Mouse (Mus musculus) liver, embryonic 14.5 days (tissue): ENCODE results near the gene Rictor. TPM values are rescaled to one million over a fixed set of nuclear protein-coding genes. Genes with fewer than 3 reads are reported as not detected.

Experiments used
- ATAC-seq: fragments of 200-750 bp; cut with Nextera tagmentation; 2 replicates; pipeline ENCODE4 v1.8.0; 2017; ENCODE audit warnings: moderate number of reproducible peaks, mild to moderate bottlenecking, moderate library complexity; ENCODE audit not compliant: insufficient read depth
- DNase-seq, 3 experiments: peaks; one replicate each; pipeline ENCODE4 v3.0.0-alpha.2; 2012 to 2013; ENCODE audit warnings: low read depth in 3 of 3, low spot score in 3 of 3
- H3K27ac ChIP-seq: fragments of 300-500 bp; sonication (generic); 2 replicates; pipeline ENCODE4 v1.5.1; 2014; ENCODE audit warnings: moderate library complexity, mild to moderate bottlenecking, control low read depth, inconsistent platforms
- H3K27me3 ChIP-seq: fragments of 300-500 bp; sonication (generic); 2 replicates; pipeline ENCODE4 v1.6.1; 2014; ENCODE audit warnings: mild to moderate bottlenecking, low read length, moderate library complexity; ENCODE audit not compliant: control insufficient read depth, insufficient read depth
- H3K36me3 ChIP-seq: fragments of 300-500 bp; sonication (generic); replicated peaks from 2 replicates; pipeline ENCODE4 v1.6.1; 2014; ENCODE audit warnings: low read depth; ENCODE audit not compliant: control insufficient read depth, insufficient read depth
- H3K4me1 ChIP-seq, 2 experiments: fragments of 200-500 bp in 1 of 2; fragments of 300-500 bp in 1 of 2; sonication (generic) in 1 of 2; replicated peaks; 2 replicates each; pipeline ENCODE4 v1.6.1; 2012 to 2014; ENCODE audit warnings: antibody characterized with exemption in 1 of 2, inconsistent platforms in 1 of 2, low read length in 1 of 2; ENCODE audit not compliant: control insufficient read depth in 2 of 2, insufficient read depth in 2 of 2
- H3K4me2 ChIP-seq: fragments of 300-500 bp; sonication (generic); 2 replicates; pipeline ENCODE4 v1.6.1; 2014; ENCODE audit warnings: low read depth, mild to moderate bottlenecking, control low read depth, moderate library complexity
- H3K4me3 ChIP-seq, 2 experiments: fragments of 200-500 bp in 1 of 2; fragments of 300-500 bp in 1 of 2; sonication (generic) in 1 of 2; 2 replicates each; pipeline ENCODE4 v1.5.1; 2012 to 2014; ENCODE audit warnings: low read depth in 2 of 2, low read length in 2 of 2, mild to moderate bottlenecking in 2 of 2, control low read depth in 1 of 2, inconsistent platforms in 1 of 2, moderate library complexity in 1 of 2; ENCODE audit not compliant: insufficient read depth in 1 of 2
- H3K9ac ChIP-seq: fragments of 300-500 bp; sonication (generic); replicated peaks from 2 replicates; pipeline ENCODE4 v1.6.1; 2014; ENCODE audit warnings: mild to moderate bottlenecking, control low read depth, moderate library complexity
- H3K9me3 ChIP-seq: fragments of 300-500 bp; sonication (generic); 2 replicates; pipeline ENCODE4 v1.6.1; 2016; ENCODE audit warnings: low read length, mixed read lengths; ENCODE audit not compliant: control insufficient read depth
- CTCF ChIP-seq: IDR thresholded peaks from 2 replicates; pipeline ENCODE4 v1.5.1; 2016; ENCODE audit warnings: antibody characterized with exemption, low read depth, control low read depth
- EP300 ChIP-seq: IDR thresholded peaks from 2 replicates; pipeline ENCODE4 v1.6.1; 2016; ENCODE audit warnings: antibody characterized with exemption, low read depth
- WGBS: fragments of 180-500 bp; shearing (Covaris S2); extraction: QIAGEN DNeasy Blood & Tissue Kit; methylation state at CpG from one replicate; pipeline ENCODE4 v1.1.7; 2014; ENCODE audit not compliant: insufficient replicate concordance; 5-methylcytosine and 5-hydroxymethylcytosine counted together
- polyA plus RNA-seq, 2 experiments: library from polyadenylated mRNA; depleted of rRNA in 1 of 2; stranded (reverse) in 1 of 2; unstranded in 1 of 2; fragments of >200 nt; fragmentation: Nextera tagmentation in 1 of 2; extraction: Ambion mirVana in 1 of 2; gene quantifications; 2 replicates each; pipeline versions ENCODE4 v1.2.1 to v1.2.3; 2012 to 2014

Rictor gene
- polyA plus RNA-seq, 2 experiments, result 4.4 to 12.7 TPM

GRCm38 (mm10) chr15:6678479-6678878 lies 29.7 kb upstream of the Rictor start:
- no peak for TF ChIP-seq EP300
- TF ChIP-seq CTCF, result no peak

GRCm38 (mm10) chr15:6702164-6702563 lies 6.0 kb upstream of the Rictor start:
- H3K4me2 ChIP-seq, result no peak overlapping the region
- H3K27me3 ChIP-seq, result no peaks in the 10 kb centered on the region
- H3K4me3 ChIP-seq, result no peak overlapping the region
- H3K36me3 ChIP-seq, result no peaks in the 10 kb centered on the region
- H3K9me3 ChIP-seq, result no peaks in the 10 kb centered on the region
- 39% methylated on average over 2 of the region's 2 CpGs for WGBS
- no peak overlapping the region for H3K9ac ChIP-seq
- TF ChIP-seq EP300, result no peak
- TF ChIP-seq CTCF, result peak; percentile 79
- H3K27ac ChIP-seq, result no peak overlapping the region
- DNase-seq, result no peak
- no peak for ATAC-seq
- peaks cover 8 to 18% of the 10 kb centered on the region in 2 experiments for H3K4me1 ChIP-seq

More at GRCm38 (mm10) chr15:6678479-6678878, 29.7 kb upstream of the Rictor start:
- Histone ChIP-seq H3K36me3 (no peaks in the 10 kb centered on the region), H3K4me3 (no peak overlapping the region), H3K9ac (no peak overlapping the region), H3K4me2 (no peak overlapping the region), H3K27me3 (no peaks in the 10 kb centered on the region), H3K27ac (no peak overlapping the region), H3K4me1 (no peaks in the 10 kb centered on the region), H3K9me3 (no peaks in the 10 kb centered on the region)
- 64% methylated on average over 2 of the region's 2 CpGs for whole genome bisulfite sequencing
- ATAC-seq (no peak), DNase-seq (no peak)

- H3K27ac ChIP-seq, result peak overlapping the region; percentile 63
- 7% methylated on average over 7 of the region's 7 CpGs for WGBS
These were observed 2.8 kb upstream of the Rictor start for GRCm38 (mm10) chr15:6705351-6705901.

GRCm38 (mm10) chr15:6707551-6707935 lies 636 bp upstream of the Rictor start:
- Histone ChIP-seq H3K9me3 (no peaks in the 10 kb centered on the region), H3K4me3 (peak overlapping the region; percentile 85 to 95), H3K27ac (peak overlapping the region; percentile 88), H3K36me3 (no peaks in the 10 kb centered on the region), H3K27me3 (no peaks in the 10 kb centered on the region), H3K4me1 (peaks cover 27 to 37% of the 10 kb centered on the region in 2 experiments), H3K4me2 (peak overlapping the region; percentile 78), H3K9ac (peak overlapping the region; percentile 94)
- WGBS, result 0% methylated on average over 42 of the region's 43 CpGs
- no peak for TF ChIP-seq CTCF
- ATAC-seq (peak; percentile 55), DNase-seq (peak; percentile 55 to 66 (median 56))

More at GRCm38 (mm10) chr15:6705351-6705901, 2.8 kb upstream of the Rictor start:
- no peaks in the 10 kb centered on the region for H3K36me3 ChIP-seq
- peaks cover 17 to 25% of the 10 kb centered on the region in 2 experiments for H3K4me1 ChIP-seq
- peak overlapping the region; percentile 64 for H3K4me2 ChIP-seq
- H3K9me3 ChIP-seq, result no peaks in the 10 kb centered on the region
- DNase-seq, result peak; percentile 72 to 76 (median 75)
- H3K27me3 ChIP-seq, result no peaks in the 10 kb centered on the region
- H3K4me3 ChIP-seq, result peak overlapping the region; percentile 6 to 50
- peak; percentile 63 for ATAC-seq
- TF ChIP-seq EP300 (peak; percentile 96), CTCF (no peak)
- peak overlapping the region; percentile 47 for H3K9ac ChIP-seq

- Histone ChIP-seq H3K4me1 (peaks cover 37 to 47% of the 10 kb centered on the region in 2 experiments), H3K36me3 (no peaks in the 10 kb centered on the region), H3K27me3 (no peaks in the 10 kb centered on the region), H3K4me2 (peak overlapping the region; percentile 78), H3K9ac (peak overlapping the region; percentile 94), H3K27ac (peak overlapping the region; percentile 88), H3K9me3 (no peaks in the 10 kb centered on the region), H3K4me3 (peak overlapping the region; percentile 85 to 95)
- DNase-seq (peak in 1 of 3 experiments; percentile 43), ATAC-seq (peak; percentile 47)
- WGBS, result under 1% methylated on average over 86 of the region's 89 CpGs
- TF ChIP-seq EP300, result no peak
- no peak for TF ChIP-seq CTCF
These were observed 605 bp downstream of the Rictor start for GRCm38 (mm10) chr15:6708526-6709441.
